Mouse (Mus musculus): Measurements from ENCODE around the gene Pwwp2b. TPM values are rescaled to one million over a fixed set of nuclear protein-coding genes. Genes with fewer than 3 reads are reported as not detected.

The Pwwp2b gene
- polyA plus RNA-seq, 1 experiment = not detected

- no peak for TF ChIP-seq GATA1 (IDR thresholded peaks at IDR 0.05; ENCODE audit: low read length)
These were observed 29.5 kb upstream of the Pwwp2b start for GRCm38 (mm10) chr7:139218641-139219415.

GRCm38 (mm10) chr7:139219486-139219885 lies 28.8 kb upstream of the Pwwp2b start:
- no peak for TF ChIP-seq GATA1 (IDR thresholded peaks at IDR 0.05; ENCODE audit: low read length)

- TF ChIP-seq GATA1 (IDR thresholded peaks at IDR 0.05; ENCODE audit: low read length) = no peak
These were observed 28.0 kb upstream of the Pwwp2b start for GRCm38 (mm10) chr7:139220303-139220702.

- TF ChIP-seq GATA1 (IDR thresholded peaks at IDR 0.05; ENCODE audit: low read length) = no peak
These were observed 27.2 kb upstream of the Pwwp2b start for GRCm38 (mm10) chr7:139221072-139221471.

GRCm38 (mm10) chr7:139221856-139222255 lies 26.4 kb upstream of the Pwwp2b start:
- TF ChIP-seq GATA1 (IDR thresholded peaks at IDR 0.05; ENCODE audit: low read length) = no peak

- no peak for TF ChIP-seq GATA1 (IDR thresholded peaks at IDR 0.05; ENCODE audit: low read length)
These were observed 25.9 kb upstream of the Pwwp2b start for GRCm38 (mm10) chr7:139222341-139222740.

- no peak for TF ChIP-seq GATA1 (IDR thresholded peaks at IDR 0.05; ENCODE audit: low read length)
These were observed 24.2 kb upstream of the Pwwp2b start for GRCm38 (mm10) chr7:139224070-139224469.

GRCm38 (mm10) chr7:139224725-139225124 lies 23.6 kb upstream of the Pwwp2b start:
- no peak for TF ChIP-seq GATA1 (IDR thresholded peaks at IDR 0.05; ENCODE audit: low read length)

GRCm38 (mm10) chr7:139226416-139226815 lies 21.9 kb upstream of the Pwwp2b start:
- TF ChIP-seq GATA1 (IDR thresholded peaks at IDR 0.05; ENCODE audit: low read length) = no peak

GRCm38 (mm10) chr7:139228447-139229171 lies 19.7 kb upstream of the Pwwp2b start:
- TF ChIP-seq GATA1 (IDR thresholded peaks at IDR 0.05; ENCODE audit: low read length) = no peak

- TF ChIP-seq GATA1 (IDR thresholded peaks at IDR 0.05; ENCODE audit: low read length) = no peak
These were observed 18.4 kb upstream of the Pwwp2b start for GRCm38 (mm10) chr7:139229837-139230236.

- no peak for TF ChIP-seq GATA1 (IDR thresholded peaks at IDR 0.05; ENCODE audit: low read length)
These were observed 18.0 kb upstream of the Pwwp2b start for GRCm38 (mm10) chr7:139230241-139230640.

- no peak for TF ChIP-seq GATA1 (IDR thresholded peaks at IDR 0.05; ENCODE audit: low read length)
These were observed 14.6 kb upstream of the Pwwp2b start for GRCm38 (mm10) chr7:139233714-139234113.

- no peak for TF ChIP-seq GATA1 (IDR thresholded peaks at IDR 0.05; ENCODE audit: low read length)
These were observed 13.7 kb upstream of the Pwwp2b start for GRCm38 (mm10) chr7:139234426-139235188.

- TF ChIP-seq GATA1 (IDR thresholded peaks at IDR 0.05; ENCODE audit: low read length) = no peak
These were observed 12.5 kb upstream of the Pwwp2b start for GRCm38 (mm10) chr7:139235651-139236358.
